Mouse (Mus musculus): ENCODE measurements at regions not wholly inside any gene's neighbourhood (a gene's known extent, or its start where the extent isn't known, plus 50 kb on each side); places are given as distances from the start of the nearest gene placed in this dataset.

DNA sequence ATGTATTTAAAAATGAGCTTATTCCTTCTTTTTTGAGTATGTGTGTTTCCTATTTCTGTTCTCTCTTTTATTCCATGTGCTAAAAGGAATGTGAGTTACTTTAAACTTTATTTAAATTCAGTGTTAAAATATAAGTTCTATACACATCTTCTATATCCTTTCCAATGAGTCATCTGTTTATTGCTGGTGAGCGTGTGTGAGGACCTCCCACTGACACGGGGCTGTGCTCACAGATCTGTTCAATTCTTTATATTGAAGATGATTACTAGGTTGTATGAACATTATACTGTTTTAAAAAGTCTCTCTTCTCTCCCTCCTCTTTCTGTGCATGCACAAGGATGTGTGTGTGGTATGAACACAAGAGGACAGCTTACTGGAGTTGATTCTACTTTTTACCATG, 55.3 kb upstream of the Dnajc19 start:
- DNase-seq (ENCODE audit: low spot score in 2 of 2), result no peak

Data from left cerebral cortex, adult 8-10 months (tissue).